ENCODE assay signal across 8 mouse cellular contexts in the genomic region with DNA sequence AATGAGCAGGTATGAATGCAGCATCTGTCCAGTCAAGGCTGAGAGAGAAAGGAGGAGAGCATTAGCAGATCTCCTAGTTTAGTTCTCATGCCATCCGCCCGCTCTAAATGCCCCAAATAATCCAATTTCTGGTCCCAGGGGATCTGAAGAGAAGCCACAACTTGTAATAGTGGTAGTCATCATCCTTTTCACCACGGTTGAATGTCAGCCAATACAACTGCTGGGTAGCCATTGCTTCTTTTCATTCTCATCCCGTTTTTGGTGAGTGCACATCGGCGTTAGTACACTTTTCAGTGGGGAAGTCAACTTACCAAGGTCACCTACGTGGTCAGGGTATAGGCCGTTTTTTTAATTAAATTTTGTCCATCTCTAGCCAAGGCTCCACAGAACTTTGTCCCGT. TPM values are rescaled to one million over a fixed set of nuclear protein-coding genes. Genes with fewer than 3 reads are reported as not detected.
DNase-seq lines count a peak whose midpoint lies in the region; ATAC-seq lines count a peak whose summit lies in the region.

No protein-coding gene starts in this region.

- peak overlapping the region; percentile 59 for H3K4me2 ChIP-seq in embryonic facial prominence, embryonic 12.5 days (replicated peaks)
- H3K4me2 ChIP-seq in intestine, embryonic 16.5 days (ENCODE audit: low read depth, low read length): peak overlapping the region; percentile 68

- DNase-seq in splenic B cell, adult 2 months (ENCODE audit: low read depth, low spot score): peak; percentile 14
- no peak for DNase-seq in layer of hippocampus, postnatal 36 days
- no peak for DNase-seq in spleen, postnatal 4 days (ENCODE audit: low spot score in 2 of 2)
- DNase-seq in frontal cortex, adult 2 months (ENCODE audit: extremely low spot score in 1 of 2, low spot score in 1 of 2): no peak

- peak overlapping the region; percentile 89 for H3K9ac ChIP-seq in embryonic facial prominence, embryonic 12.5 days
- peak overlapping the region; percentile 86 for H3K9ac ChIP-seq in intestine, embryonic 16.5 days (ENCODE audit: low read depth, low read length)

- H3K4me3 ChIP-seq in megakaryocyte, embryonic 14.5 days (replicated peaks): peak overlapping the region; percentile 97
- H3K4me3 ChIP-seq in embryonic facial prominence, embryonic 12.5 days: peak overlapping the region; percentile 78
- peak overlapping the region; percentile 84 for H3K4me3 ChIP-seq in intestine, embryonic 16.5 days (ENCODE audit: low read length)

- peaks cover 27% of the 10 kb centered on the region for H3K4me1 ChIP-seq in megakaryocyte, embryonic 14.5 days
- H3K4me1 ChIP-seq in embryonic facial prominence, embryonic 12.5 days: peaks cover 21% of the 10 kb centered on the region
- H3K4me1 ChIP-seq in intestine, embryonic 16.5 days (ENCODE audit: control insufficient read depth, insufficient read depth, low read length): peaks cover 9% of the 10 kb centered on the region

- H3K27ac ChIP-seq in embryonic facial prominence, embryonic 12.5 days: no peak overlapping the region
- H3K27ac ChIP-seq in intestine, embryonic 16.5 days (ENCODE audit: low read length): no peak overlapping the region

- no peaks in the 10 kb centered on the region for H3K27me3 ChIP-seq in megakaryocyte, embryonic 14.5 days (replicated peaks)
- no peaks in the 10 kb centered on the region for H3K27me3 ChIP-seq in embryonic facial prominence, embryonic 12.5 days
- H3K27me3 ChIP-seq in intestine, embryonic 16.5 days (replicated peaks; ENCODE audit: control insufficient read depth, insufficient read depth, low read length): no peaks in the 10 kb centered on the region
- no peaks in the 10 kb centered on the region for H3K27me3 ChIP-seq in splenic B cell, adult 2 months (ENCODE audit: control insufficient read depth, insufficient read depth, low read length, poor library complexity, severe bottlenecking)

- 21% methylated on average over 9 of the region's 9 CpGs for WGBS in embryonic facial prominence, embryonic 12.5 days
- WGBS in intestine, embryonic 16.5 days: 23% methylated on average over 9 of the region's 9 CpGs

- peaks cover 4% of the 10 kb centered on the region for H3K36me3 ChIP-seq in megakaryocyte, embryonic 14.5 days (replicated peaks; ENCODE audit: low read length)
- H3K36me3 ChIP-seq in embryonic facial prominence, embryonic 12.5 days: no peaks in the 10 kb centered on the region
- H3K36me3 ChIP-seq in intestine, embryonic 16.5 days (ENCODE audit: control insufficient read depth, insufficient read depth, low read length): no peaks in the 10 kb centered on the region; the same call in 1 of the 2 replicates
- no peaks in the 10 kb centered on the region for H3K36me3 ChIP-seq in splenic B cell, adult 2 months (ENCODE audit: control insufficient read depth, insufficient read depth, low read length, poor library complexity, severe bottlenecking)

- ATAC-seq in megakaryocyte, adult 5-6 weeks (ENCODE audit: poor library complexity, severe bottlenecking): no peak
- ATAC-seq in embryonic facial prominence, embryonic 12.5 days (ENCODE audit: insufficient number of reproducible peaks, insufficient read depth, low FRiP score, low TSS enrichment): no peak
- peak; percentile 0; the same call in 1 of the 2 replicates for ATAC-seq in intestine, embryonic 16.5 days

- no peaks in the 10 kb centered on the region for H3K9me3 ChIP-seq in megakaryocyte, embryonic 14.5 days
- no peaks in the 10 kb centered on the region for H3K9me3 ChIP-seq in embryonic facial prominence, embryonic 12.5 days
- no peaks in the 10 kb centered on the region for H3K9me3 ChIP-seq in intestine, embryonic 16.5 days (ENCODE audit: control insufficient read depth, low read length)

RNA-seq across cellular contexts. Expression of a gene that starts 0.8 kb away (rescaled TPM):
- 3.5 and 67.9 TPM in 2 replicates for polyA plus RNA-seq in megakaryocyte, embryonic 14.5 days (2012; ENCODE audit: insufficient read depth, low replicate concordance)
- total RNA-seq in megakaryocyte, adult 5-6 weeks (2015): 10.9 and 11.4 TPM in 2 replicates
- 25.9 and 26.3 TPM in 2 replicates for total RNA-seq in megakaryocyte, adult 5-6 weeks (2017)
- polyA plus RNA-seq in embryonic facial prominence, embryonic 12.5 days (2016; fragmentation: Nextera tagmentation; extraction: Ambion mirVana): 27.6 and 30.6 TPM in 2 replicates
- polyA plus RNA-seq in intestine, embryonic 16.5 days (2015; fragmentation: Nextera tagmentation; extraction: Ambion mirVana): 8.5 and 8.6 TPM in 2 replicates
- 10 to 100 TPM; 11.0 to 14.7 TPM for total RNA-seq in layer of hippocampus, postnatal 36 days (2021)
- polyA plus RNA-seq in frontal cortex, adult 2 months (2012; rRNA removed): 7.1 and 7.9 TPM in 2 replicates
